Mouse (Mus musculus): Measurements from ENCODE around the gene Olfr90.

The Olfr90 gene

DNA sequence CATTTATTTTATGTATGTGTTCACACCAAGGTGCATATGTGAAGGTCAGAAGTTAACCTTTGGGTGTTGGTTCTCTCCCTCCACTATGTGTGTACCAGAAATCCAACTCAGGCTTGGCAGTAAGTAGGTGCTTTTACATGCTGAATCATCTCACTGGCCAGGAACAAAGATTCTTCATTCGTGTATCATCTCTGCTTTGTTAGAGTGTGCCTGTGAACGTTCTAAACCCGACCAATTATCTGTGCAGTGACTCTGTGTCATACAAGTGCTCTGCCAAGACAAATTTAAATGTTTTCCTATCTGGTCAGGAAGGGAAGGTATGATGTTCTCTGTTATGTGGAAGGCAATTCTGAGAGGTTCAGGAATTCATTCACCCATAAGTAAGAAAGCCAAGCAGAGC lies 26.9 kb downstream of the Olfr90 start:
- DNase-seq (ENCODE audit: low spot score), result no peak

- no peak for DNase-seq (ENCODE audit: low spot score)
These were observed 31.3 kb downstream of the Olfr90 start for GRCm38 (mm10) chr17:37056957-37057356.

DNA sequence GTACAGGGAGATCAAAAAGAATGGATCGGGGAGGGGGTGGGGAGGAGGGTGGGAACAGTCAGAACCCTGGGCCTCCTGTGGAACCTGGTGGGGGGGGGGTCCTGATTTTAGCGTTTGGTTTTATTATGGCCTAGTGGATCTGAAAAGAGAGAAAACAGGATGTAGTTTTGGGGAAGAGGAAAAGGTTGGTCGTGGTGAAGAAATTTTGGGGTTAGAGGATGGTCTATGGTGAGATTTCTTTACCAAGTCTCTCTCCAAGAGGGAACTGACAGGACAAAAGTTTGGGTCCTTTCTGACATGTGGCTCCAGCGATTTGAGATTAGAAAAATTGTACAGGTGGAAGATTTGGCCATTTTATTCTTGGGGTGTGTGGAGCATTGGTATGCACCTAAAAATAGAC lies 36.6 kb downstream of the Olfr90 start:
- DNase-seq (ENCODE audit: low spot score), result no peak

DNA sequence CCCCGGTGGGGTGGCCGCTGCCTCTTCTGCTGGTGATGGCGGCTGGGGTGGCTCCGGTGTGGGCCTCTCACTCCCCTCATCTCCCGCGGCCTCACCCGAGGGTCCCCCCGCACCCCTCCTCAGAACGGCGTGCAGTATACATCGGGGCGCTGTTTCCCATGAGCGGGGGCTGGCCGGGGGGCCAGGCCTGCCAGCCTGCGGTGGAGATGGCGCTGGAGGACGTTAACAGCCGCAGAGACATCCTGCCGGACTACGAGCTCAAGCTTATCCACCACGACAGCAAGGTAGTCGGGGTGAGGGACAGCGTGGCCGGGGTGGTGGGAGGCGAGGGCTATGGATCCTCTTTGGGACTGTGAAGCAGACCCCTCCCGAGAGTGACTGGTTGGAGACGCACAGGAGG lies 37.4 kb downstream of the Olfr90 start:
- DNase-seq (ENCODE audit: low spot score), result no peak

DNA sequence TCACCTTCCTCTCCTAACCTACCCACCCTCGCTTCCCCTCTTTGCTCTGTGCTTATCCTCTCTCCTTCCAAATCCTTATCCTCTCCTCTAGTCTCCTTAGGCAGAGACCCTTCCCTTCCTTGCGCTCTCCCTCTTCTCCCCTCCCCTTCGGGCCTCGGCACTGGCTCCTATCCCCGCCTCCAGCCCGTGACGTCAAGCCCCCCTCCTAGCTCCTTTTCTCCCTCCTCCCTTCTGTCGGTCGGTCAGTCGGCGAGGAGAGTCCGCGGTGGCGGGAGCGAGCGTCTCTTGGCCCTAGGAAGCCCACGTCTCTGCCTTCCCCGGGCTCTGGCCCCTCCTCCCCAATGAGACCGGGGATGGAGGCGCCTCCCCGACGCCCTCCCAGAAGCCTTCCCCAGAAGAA lies 37.9 kb downstream of the Olfr90 start:
- DNase-seq (ENCODE audit: low spot score), result peak; percentile 69

DNA sequence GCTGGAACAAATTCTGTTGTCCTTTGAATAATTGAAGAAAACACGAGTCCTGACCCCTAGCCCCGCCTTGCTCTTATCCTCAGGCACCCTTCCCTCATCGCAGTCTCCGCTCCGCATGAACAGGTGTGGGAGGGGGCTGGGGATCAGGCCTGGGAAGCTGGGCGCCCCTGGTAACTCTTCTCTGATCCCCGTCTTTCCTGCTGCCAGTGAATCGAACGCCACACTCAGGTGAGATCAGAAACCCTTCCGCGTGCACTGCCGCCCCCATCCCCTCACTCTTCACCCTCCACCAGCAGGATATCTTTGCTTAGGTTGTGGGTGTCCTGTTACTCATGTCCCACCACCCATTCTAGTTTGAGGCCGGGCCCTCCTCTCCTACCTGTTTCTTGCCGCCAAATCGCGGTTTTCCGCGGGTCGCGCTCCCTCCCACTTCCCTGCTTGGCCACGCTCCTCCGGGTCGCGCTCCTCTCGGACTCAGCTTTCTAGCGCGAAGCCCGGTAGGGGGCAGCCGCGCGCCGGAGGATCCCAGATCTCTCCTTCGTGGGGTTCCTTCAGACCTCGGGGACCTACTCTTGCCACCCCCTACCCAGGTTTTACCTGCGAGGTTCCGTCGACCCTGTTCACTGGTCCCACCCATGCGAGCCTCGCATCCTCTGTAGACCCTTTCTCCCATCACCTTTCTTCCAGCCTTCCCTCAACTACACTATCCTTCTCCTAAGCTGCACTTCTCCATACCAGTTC lies 38.6 kb downstream of the Olfr90 start:
- peak; percentile 56 for DNase-seq (ENCODE audit: low spot score)

GRCm38 (mm10) chr17:37048383-37048782 lies 39.9 kb downstream of the Olfr90 start:
- no peak for DNase-seq (ENCODE audit: low spot score)

GRCm38 (mm10) chr17:37047981-37048380 lies 40.3 kb downstream of the Olfr90 start:
- DNase-seq (ENCODE audit: low spot score), result no peak

DNA sequence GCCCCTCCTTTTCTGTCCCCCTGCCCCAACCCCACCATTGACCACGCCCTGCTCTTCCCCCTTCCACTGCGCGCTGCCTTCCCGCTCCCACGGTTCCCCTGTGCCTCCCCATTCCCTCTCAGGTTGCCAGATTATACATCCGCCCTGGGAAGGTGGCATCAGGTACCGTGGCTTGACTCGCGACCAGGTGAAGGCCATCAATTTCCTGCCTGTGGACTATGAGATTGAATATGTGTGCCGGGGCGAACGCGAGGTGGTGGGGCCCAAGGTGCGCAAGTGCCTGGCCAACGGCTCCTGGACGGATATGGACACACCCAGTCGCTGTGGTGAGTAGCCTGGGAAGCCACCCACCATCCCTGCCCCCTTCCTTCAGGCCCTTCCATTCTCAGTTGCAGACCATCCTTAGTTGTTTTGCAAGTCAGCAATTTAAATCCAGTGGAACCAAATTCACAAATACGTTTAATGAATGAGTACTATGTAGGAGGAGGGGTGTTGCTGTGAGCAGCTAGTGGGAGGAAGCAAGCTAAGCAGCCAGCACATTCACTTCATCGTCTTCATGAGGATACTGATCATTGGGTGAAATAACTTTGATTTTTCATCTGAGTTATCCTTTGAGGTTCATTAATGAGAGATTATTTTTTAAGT lies 40.8 kb downstream of the Olfr90 start:
- no peak for DNase-seq (ENCODE audit: low spot score)

GRCm38 (mm10) chr17:37046312-37047112 lies 41.8 kb downstream of the Olfr90 start:
- DNase-seq (ENCODE audit: low spot score), result peak; percentile 34

- DNase-seq (ENCODE audit: low spot score), result peak; percentile 82
These were observed 42.5 kb downstream of the Olfr90 start, which contains the start of gene Gabbr1 for GRCm38 (mm10) chr17:37045611-37046311. Gene Gabbr1, plus strand, starts transcription at chr17:37045966.

DNA sequence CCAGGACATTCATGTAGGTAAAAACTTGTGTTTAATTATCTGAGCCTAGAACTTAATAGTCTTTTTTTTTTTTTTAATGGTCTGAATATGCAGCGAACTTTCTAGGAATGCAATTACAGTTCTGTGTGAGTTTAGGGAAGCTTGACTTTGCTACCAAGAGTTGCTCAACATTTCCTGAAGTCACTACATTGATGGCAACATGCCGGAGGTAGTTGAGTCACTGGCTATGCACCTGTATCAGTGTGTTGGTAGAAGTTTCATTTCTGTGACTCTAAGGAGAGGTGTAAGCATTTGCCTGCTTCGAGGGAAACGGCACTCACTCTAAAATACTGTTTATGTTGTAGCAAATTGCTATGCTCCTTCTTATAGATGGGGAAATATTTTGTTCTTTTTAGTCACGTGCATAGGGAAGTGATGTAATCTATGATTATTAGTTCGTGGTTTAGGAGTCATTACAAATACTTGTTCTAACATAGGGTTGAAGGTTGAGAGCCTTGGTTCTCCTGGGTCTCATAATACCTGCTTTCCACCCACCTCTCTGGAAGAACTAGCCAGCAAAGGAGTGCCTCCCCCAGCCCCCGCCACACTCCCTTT lies 43.6 kb downstream of the Olfr90 start:
- DNase-seq (ENCODE audit: low spot score), result peak; percentile 37

- DNase-seq (ENCODE audit: low spot score), result no peak
These were observed 49.0 kb downstream of the Olfr90 start for GRCm38 (mm10) chr17:37039127-37039894.
